Mouse (Mus musculus) thymus, postnatal 4 days (tissue): ENCODE results near the gene Fignl2.
A peak's percentile ranks its signal among the peaks of the same experiment; 100 is the strongest.

Experiments used
- DNase-seq: peaks from one replicate; pipeline ENCODE4 v3.0.0; 2021

The Fignl2 gene

GRCm38 (mm10) chr15:101092829-101093648 is 14.7 kb upstream of the Fignl2 start:
- DNase-seq: no peak

GRCm38 (mm10) chr15:101092121-101092828 is 13.9 kb upstream of the Fignl2 start:
- DNase-seq: no peak

- DNase-seq: no peak
Observed at GRCm38 (mm10) chr15:101091551-101091950, 13.2 kb upstream of the Fignl2 start.

GRCm38 (mm10) chr15:101088291-101088690 is 9.9 kb upstream of the Fignl2 start:
- DNase-seq: no peak

GRCm38 (mm10) chr15:101086956-101087355 is 8.6 kb upstream of the Fignl2 start:
- DNase-seq: no peak

GRCm38 (mm10) chr15:101086451-101086850 is 8.1 kb upstream of the Fignl2 start:
- no peak for DNase-seq

- no peak for DNase-seq
Observed at GRCm38 (mm10) chr15:101084499-101084898, 6.1 kb upstream of the Fignl2 start.

- no peak for DNase-seq
Observed at GRCm38 (mm10) chr15:101082236-101082635, 3.9 kb upstream of the Fignl2 start.

GRCm38 (mm10) chr15:101081035-101081548 is 2.7 kb upstream of the Fignl2 start:
- no peak for DNase-seq

GRCm38 (mm10) chr15:101080031-101080520 is 1.7 kb upstream of the Fignl2 start:
- DNase-seq: no peak

- DNase-seq: peak; percentile 28
Observed at GRCm38 (mm10) chr15:101078731-101079156, 377 bp upstream of the Fignl2 start.

- no peak for DNase-seq
Observed at GRCm38 (mm10) chr15:101077001-101077812, 1.2 kb downstream of the Fignl2 start.

GRCm38 (mm10) chr15:101076071-101077000 is 2.0 kb downstream of the Fignl2 start:
- no peak for DNase-seq

GRCm38 (mm10) chr15:101075656-101076055 is 2.7 kb downstream of the Fignl2 start:
- DNase-seq: no peak

GRCm38 (mm10) chr15:101075150-101075549 is 3.2 kb downstream of the Fignl2 start:
- DNase-seq: no peak

GRCm38 (mm10) chr15:101074067-101074466 is 4.3 kb downstream of the Fignl2 start:
- DNase-seq: no peak

GRCm38 (mm10) chr15:101072736-101073135 is 5.6 kb downstream of the Fignl2 start:
- no peak for DNase-seq

GRCm38 (mm10) chr15:101070762-101071161 is 7.6 kb downstream of the Fignl2 start:
- no peak for DNase-seq

GRCm38 (mm10) chr15:101069641-101070190 is 8.7 kb downstream of the Fignl2 start:
- DNase-seq: no peak

- no peak for DNase-seq
Observed at GRCm38 (mm10) chr15:101068671-101069070, 9.7 kb downstream of the Fignl2 start.

GRCm38 (mm10) chr15:101068029-101068428 is 10.3 kb downstream of the Fignl2 start:
- DNase-seq: no peak
